Mouse (Mus musculus) intestine, postnatal 0 days (tissue): ENCODE results near the gene Slc3a2. TPM values are rescaled to one million over a fixed set of nuclear protein-coding genes. Genes with fewer than 3 reads are reported as not detected.

Experiments
- ATAC-seq: fragments of 200-750 bp; cut with Nextera tagmentation; 2 replicates; pipeline ENCODE4 v1.8.0; 2017; ENCODE audit warnings: mild to moderate bottlenecking, moderate TSS enrichment, moderate library complexity
- H3K27ac ChIP-seq: fragments of 300-500 bp; sonication (generic); 2 replicates; pipeline ENCODE4 v1.5.1; 2014; ENCODE audit warnings: mild to moderate bottlenecking, low read depth, low read length, moderate library complexity
- H3K27me3 ChIP-seq: fragments of 300-500 bp; sonication (generic); replicated peaks from 2 replicates; pipeline ENCODE4 v1.6.1; 2014; ENCODE audit warnings: low read length, mixed read lengths; ENCODE audit not compliant: control insufficient read depth, insufficient read depth
- H3K36me3 ChIP-seq: fragments of 300-500 bp; sonication (generic); 2 replicates; pipeline ENCODE4 v1.6.1; 2014; ENCODE audit warnings: mild to moderate bottlenecking, moderate library complexity; ENCODE audit not compliant: control insufficient read depth, insufficient read depth
- H3K4me1 ChIP-seq: fragments of 300-500 bp; sonication (generic); replicated peaks from 2 replicates; pipeline ENCODE4 v1.6.1; 2014; ENCODE audit warnings: antibody characterized with exemption, low read length, mixed read lengths; ENCODE audit not compliant: control insufficient read depth, insufficient read depth
- H3K4me2 ChIP-seq: fragments of 300-500 bp; sonication (generic); replicated peaks from 2 replicates; pipeline ENCODE4 v1.6.1; 2014; ENCODE audit warnings: low read depth, mild to moderate bottlenecking, moderate library complexity
- H3K4me3 ChIP-seq: fragments of 300-500 bp; sonication (generic); 2 replicates; pipeline ENCODE4 v1.5.1; 2014; ENCODE audit warnings: low read depth, low read length
- H3K9ac ChIP-seq: fragments of 300-500 bp; sonication (generic); 2 replicates; pipeline ENCODE4 v1.6.1; 2014; ENCODE audit warnings: mild to moderate bottlenecking, low read depth, low read length
- H3K9me3 ChIP-seq: fragments of 300-500 bp; sonication (generic); 2 replicates; pipeline ENCODE4 v1.6.1; 2016; ENCODE audit warnings: mixed run types; ENCODE audit not compliant: control insufficient read depth
- CTCF ChIP-seq: sonication (generic); IDR thresholded peaks from 2 replicates; pipeline ENCODE4 v1.5.1; 2016; ENCODE audit warnings: low read depth, mild to moderate bottlenecking, control low read depth, antibody characterized with exemption, moderate library complexity
- WGBS: fragments of 180-500 bp; shearing (Covaris S2); extraction: QIAGEN DNeasy Blood & Tissue Kit; methylation state at CpG from one replicate; pipeline ENCODE4 v1.1.7; 2014; 5-methylcytosine and 5-hydroxymethylcytosine counted together
- polyA plus RNA-seq: library from polyadenylated mRNA; unstranded; fragments of >200 nt; fragmentation: Nextera tagmentation; extraction: Ambion mirVana; gene quantifications from 2 replicates; pipeline ENCODE4 v1.2.1, GENCODE M21; 2015

Slc3a2 gene
- 237 and 283 TPM in 2 replicates for polyA plus RNA-seq

- no peak for TF ChIP-seq CTCF
- Histone ChIP-seq H3K9ac (peak within 1 kb of the TSS; percentile 88), H3K4me2 (peak within 1 kb of the TSS; percentile 69), H3K27ac (peak within 1 kb of the TSS; percentile 97), H3K4me3 (peak within 1 kb of the TSS; percentile 71), H3K27me3 (no peaks in the 10 kb centered on the region), H3K9me3 (no peaks in the 10 kb centered on the region), H3K4me1 (no peaks in the 10 kb centered on the region), H3K36me3 (peaks cover 26% of the 10 kb centered on the region)
- under 1% methylated on average over 50 of the region's 50 CpGs for WGBS
- peak; percentile 97 for ATAC-seq
Observed at GRCm38 (mm10) chr19:8722907-8723573, at the start of gene Slc3a2. Slc3a2 (minus strand) TSS chr19:8723369.

GRCm38 (mm10) chr19:8770567-8771270, 47.5 kb upstream of the Slc3a2 start, which contains the start of gene Tmem223:
Tmem223 (plus strand) TSS chr19:8770996.
- ATAC-seq = peak; percentile 46
- peak within 1 kb of the TSS; percentile 91 for H3K9ac ChIP-seq
- H3K4me3 ChIP-seq = peak within 1 kb of the TSS; percentile 83
- peak; percentile 37 for TF ChIP-seq CTCF
- peaks cover 5% of the 10 kb centered on the region; the same call in 1 of the 2 replicates for H3K4me1 ChIP-seq
- H3K36me3 ChIP-seq = peaks cover 37% of the 10 kb centered on the region
- peak within 1 kb of the TSS; percentile 77 for H3K4me2 ChIP-seq
- peak within 1 kb of the TSS; percentile 88 for H3K27ac ChIP-seq
- WGBS = 15% methylated on average over 29 of the region's 29 CpGs
- no peaks in the 10 kb centered on the region for H3K9me3 ChIP-seq
- H3K27me3 ChIP-seq = no peaks in the 10 kb centered on the region

GRCm38 (mm10) chr19:8765562-8765961, 42.4 kb upstream of the Slc3a2 start:
- no peak for ATAC-seq
- Histone ChIP-seq H3K9ac (no peak overlapping the region), H3K27me3 (no peaks in the 10 kb centered on the region), H3K9me3 (no peaks in the 10 kb centered on the region), H3K36me3 (peaks cover 68% of the 10 kb centered on the region), H3K4me2 (no peak overlapping the region), H3K4me3 (no peak overlapping the region), H3K4me1 (no peaks in the 10 kb centered on the region), H3K27ac (peak overlapping the region; percentile 35; the same call in 1 of the 2 replicates)
- no peak for TF ChIP-seq CTCF
- WGBS = 95% methylated on average over 9 of the region's 9 CpGs

GRCm38 (mm10) chr19:8763276-8763675, 40.1 kb upstream of the Slc3a2 start:
- Histone ChIP-seq H3K9me3 (no peaks in the 10 kb centered on the region), H3K27ac (no peak overlapping the region), H3K9ac (no peak overlapping the region), H3K4me1 (no peaks in the 10 kb centered on the region), H3K4me3 (no peak overlapping the region), H3K36me3 (peaks cover 57% of the 10 kb centered on the region), H3K27me3 (no peaks in the 10 kb centered on the region), H3K4me2 (no peak overlapping the region)
- no peak for ATAC-seq
- no peak for TF ChIP-seq CTCF
- WGBS = 92% methylated on average over 4 of the region's 4 CpGs

GRCm38 (mm10) chr19:8760757-8761156, 37.6 kb upstream of the Slc3a2 start:
- Histone ChIP-seq H3K27ac (no peak overlapping the region), H3K4me1 (no peaks in the 10 kb centered on the region), H3K9me3 (no peaks in the 10 kb centered on the region), H3K9ac (no peak overlapping the region), H3K4me2 (no peak overlapping the region), H3K27me3 (no peaks in the 10 kb centered on the region), H3K4me3 (no peak overlapping the region), H3K36me3 (peaks cover 32% of the 10 kb centered on the region)
- TF ChIP-seq CTCF = peak; percentile 47
- WGBS = 88% methylated on average over 2 of the region's 2 CpGs
- no peak for ATAC-seq

- Histone ChIP-seq H3K27ac (no peak overlapping the region), H3K4me1 (no peaks in the 10 kb centered on the region), H3K36me3 (peaks cover 32% of the 10 kb centered on the region), H3K27me3 (no peaks in the 10 kb centered on the region), H3K4me3 (no peak overlapping the region), H3K4me2 (no peak overlapping the region), H3K9ac (no peak overlapping the region), H3K9me3 (no peaks in the 10 kb centered on the region)
- WGBS = 53% methylated on average over 2 of the region's 2 CpGs
- no peak for TF ChIP-seq CTCF
- ATAC-seq = no peak
Observed at GRCm38 (mm10) chr19:8758899-8759298, 35.7 kb upstream of the Slc3a2 start.
